Mouse (Mus musculus): ENCODE data around the gene D17H6S53E.

Gene D17H6S53E

DNA sequence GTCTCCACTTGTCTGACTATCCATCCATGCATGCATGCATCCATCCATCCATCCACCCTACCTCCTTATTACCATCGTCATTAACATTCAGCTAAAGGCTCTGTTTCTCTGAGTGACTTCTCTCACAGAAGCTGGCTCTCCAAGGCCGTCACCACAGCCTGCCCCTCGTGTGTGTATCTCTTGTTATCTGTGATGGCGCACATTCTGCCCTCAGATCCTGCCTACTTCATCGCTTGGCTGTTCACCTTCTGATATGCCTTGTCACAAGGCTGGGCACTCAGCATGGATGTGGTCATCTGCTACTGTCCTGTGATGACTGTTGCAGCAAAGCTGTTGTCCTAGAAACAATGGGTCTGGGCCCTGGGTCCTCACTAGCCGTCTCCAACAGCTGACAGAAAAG lies 21.4 kb upstream of the D17H6S53E start:
- TF ChIP-seq POU5F1 (IDR thresholded peaks at IDR 0.05; ENCODE audit: borderline replicate concordance, low read length) (no peak), NANOG (IDR thresholded peaks at IDR 0.05; ENCODE audit: borderline replicate concordance, low read length) (no peak), CTCF (conservative IDR thresholded peaks at IDR 0.05; ENCODE audit: low read length) (no peak)
- H3K4me3 ChIP-seq (replicated peaks; ENCODE audit: low read length), result no peak overlapping the region
- no peaks in the 10 kb centered on the region for H3K9me3 ChIP-seq (ENCODE audit: low read length)
- peaks cover 40% of the 10 kb centered on the region for H3K36me3 ChIP-seq (ENCODE audit: insufficient read depth, low read length)
- peaks cover 50% of the 10 kb centered on the region for H3K4me1 ChIP-seq (replicated peaks; ENCODE audit: low read depth, low read length)
- no peaks in the 10 kb centered on the region for H3K27me3 ChIP-seq (ENCODE audit: insufficient read depth, low read length)

DNA sequence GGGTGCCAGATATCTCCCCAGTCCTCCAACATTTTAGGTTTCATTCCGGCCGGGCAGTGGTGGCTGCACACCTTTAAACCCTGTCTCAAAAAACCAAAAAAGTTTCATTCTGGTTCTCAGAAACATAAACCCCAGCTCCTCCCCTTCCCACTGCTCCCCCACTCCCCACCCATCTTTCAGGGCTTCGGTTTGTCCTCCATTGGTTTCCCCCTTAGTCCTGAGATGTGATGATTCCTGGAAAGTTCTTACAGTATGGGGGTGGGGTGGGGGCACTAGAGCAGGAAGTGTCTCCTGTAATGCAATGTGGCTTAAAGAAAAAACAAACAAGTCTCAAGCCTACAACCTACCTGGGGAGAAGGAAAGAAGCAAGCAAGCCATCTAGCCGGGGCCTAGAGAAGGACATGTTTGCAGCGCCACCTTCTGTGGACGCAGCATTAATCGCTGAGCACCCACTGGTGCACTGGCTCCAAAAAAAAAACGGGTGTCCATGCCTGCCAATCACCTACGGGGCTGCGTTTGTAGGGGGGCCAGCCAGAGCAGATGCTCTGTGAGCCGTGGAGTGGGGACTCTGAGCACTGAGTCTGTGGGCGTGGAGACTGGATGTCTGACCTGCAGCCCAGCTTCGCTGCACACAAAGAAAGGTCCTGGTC lies 20.3 kb upstream of the D17H6S53E start:
- no peak; the same call in 1 of the 2 replicates for TF ChIP-seq CTCF (conservative IDR thresholded peaks at IDR 0.05; ENCODE audit: low read length)
- no peak for TF ChIP-seq NANOG (IDR thresholded peaks at IDR 0.05; ENCODE audit: borderline replicate concordance, low read length)
- no peak for TF ChIP-seq POU5F1 (IDR thresholded peaks at IDR 0.05; ENCODE audit: borderline replicate concordance, low read length)
- H3K4me3 ChIP-seq (replicated peaks; ENCODE audit: low read length), result no peak overlapping the region
- H3K9me3 ChIP-seq (ENCODE audit: low read length), result no peaks in the 10 kb centered on the region
- peaks cover 31% of the 10 kb centered on the region for H3K36me3 ChIP-seq (ENCODE audit: insufficient read depth, low read length)
- H3K4me1 ChIP-seq (replicated peaks; ENCODE audit: low read depth, low read length), result peaks cover 44% of the 10 kb centered on the region
- H3K27me3 ChIP-seq (ENCODE audit: insufficient read depth, low read length), result no peaks in the 10 kb centered on the region

DNA sequence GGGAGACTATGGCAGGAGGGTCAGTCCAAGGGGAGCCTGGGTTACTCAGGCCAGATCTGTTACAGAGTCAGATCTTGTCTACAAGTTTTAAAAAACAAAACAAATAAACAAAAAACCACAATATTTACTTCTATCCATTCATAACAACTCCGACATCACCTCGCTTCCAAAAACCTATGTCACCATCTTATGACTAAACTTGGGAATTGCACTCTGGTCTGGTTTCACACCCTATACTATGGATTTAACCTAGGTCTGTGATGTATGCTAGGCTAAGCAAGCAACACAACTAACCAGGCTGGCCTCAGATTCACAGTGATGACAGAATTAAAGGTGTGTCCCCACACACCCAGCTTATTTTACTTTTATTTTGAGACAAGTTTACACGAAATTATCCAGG lies 19.7 kb upstream of the D17H6S53E start:
- TF ChIP-seq POU5F1 (IDR thresholded peaks at IDR 0.05; ENCODE audit: borderline replicate concordance, low read length) (no peak), CTCF (conservative IDR thresholded peaks at IDR 0.05; ENCODE audit: low read length) (no peak), NANOG (IDR thresholded peaks at IDR 0.05; ENCODE audit: borderline replicate concordance, low read length) (no peak)
- H3K9me3 ChIP-seq (ENCODE audit: low read length), result no peaks in the 10 kb centered on the region
- peaks cover 24% of the 10 kb centered on the region for H3K36me3 ChIP-seq (ENCODE audit: insufficient read depth, low read length)
- H3K4me3 ChIP-seq (replicated peaks; ENCODE audit: low read length), result no peak overlapping the region
- peaks cover 44% of the 10 kb centered on the region for H3K4me1 ChIP-seq (replicated peaks; ENCODE audit: low read depth, low read length)
- no peaks in the 10 kb centered on the region for H3K27me3 ChIP-seq (ENCODE audit: insufficient read depth, low read length)

GRCm38 (mm10) chr17:35108097-35108496 lies 18.1 kb upstream of the D17H6S53E start, which contains the start of gene Ly6g5c:
Gene Ly6g5c (plus strand): TSS chr17:35108279.
- Histone ChIP-seq H3K4me1 (replicated peaks; ENCODE audit: low read depth, low read length) (peaks cover 46% of the 10 kb centered on the region), H3K9me3 (ENCODE audit: low read length) (no peaks in the 10 kb centered on the region)

DNA sequence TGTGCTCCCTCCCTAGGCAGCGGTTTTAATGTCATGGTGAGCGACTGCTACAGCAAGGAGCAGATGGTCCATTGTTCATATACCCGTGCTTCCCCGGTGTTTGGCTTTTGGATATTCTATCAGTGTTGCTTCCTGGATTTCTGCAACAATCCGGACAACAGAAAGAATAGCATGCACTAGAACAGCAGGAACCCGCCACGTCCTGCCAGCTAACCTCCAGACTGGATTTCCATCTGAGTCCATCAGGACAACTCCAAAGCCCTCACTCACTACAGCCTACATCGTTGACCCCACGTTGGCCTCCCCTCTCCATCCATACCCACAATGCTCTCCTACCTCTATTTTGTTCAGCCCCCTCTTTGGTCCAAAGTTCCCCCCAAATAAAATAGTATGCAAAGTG lies 14.4 kb upstream of the D17H6S53E start:
- Histone ChIP-seq H3K36me3 (ENCODE audit: insufficient read depth, low read length) (peaks cover 29% of the 10 kb centered on the region), H3K27me3 (ENCODE audit: insufficient read depth, low read length) (no peaks in the 10 kb centered on the region), H3K9me3 (ENCODE audit: low read length) (no peaks in the 10 kb centered on the region), H3K4me3 (replicated peaks; ENCODE audit: low read length) (no peak overlapping the region), H3K4me1 (replicated peaks; ENCODE audit: low read depth, low read length) (peaks cover 47% of the 10 kb centered on the region)
- TF ChIP-seq POU5F1 (IDR thresholded peaks at IDR 0.05; ENCODE audit: borderline replicate concordance, low read length), result no peak
- TF ChIP-seq CTCF (conservative IDR thresholded peaks at IDR 0.05; ENCODE audit: low read length), result no peak
- TF ChIP-seq NANOG (IDR thresholded peaks at IDR 0.05; ENCODE audit: borderline replicate concordance, low read length), result no peak

More at GRCm38 (mm10) chr17:35108097-35108496, 18.1 kb upstream of the D17H6S53E start, which contains the start of gene Ly6g5c:
- H3K4me3 ChIP-seq (replicated peaks; ENCODE audit: low read length), result no peak within 1 kb of the TSS
- TF ChIP-seq CTCF (conservative IDR thresholded peaks at IDR 0.05; ENCODE audit: low read length), result no peak
- TF ChIP-seq POU5F1 (IDR thresholded peaks at IDR 0.05; ENCODE audit: borderline replicate concordance, low read length), result no peak
- no peak for TF ChIP-seq NANOG (IDR thresholded peaks at IDR 0.05; ENCODE audit: borderline replicate concordance, low read length)
- peaks cover 9% of the 10 kb centered on the region for H3K36me3 ChIP-seq (ENCODE audit: insufficient read depth, low read length)
- H3K27me3 ChIP-seq (ENCODE audit: insufficient read depth, low read length), result no peaks in the 10 kb centered on the region

DNA sequence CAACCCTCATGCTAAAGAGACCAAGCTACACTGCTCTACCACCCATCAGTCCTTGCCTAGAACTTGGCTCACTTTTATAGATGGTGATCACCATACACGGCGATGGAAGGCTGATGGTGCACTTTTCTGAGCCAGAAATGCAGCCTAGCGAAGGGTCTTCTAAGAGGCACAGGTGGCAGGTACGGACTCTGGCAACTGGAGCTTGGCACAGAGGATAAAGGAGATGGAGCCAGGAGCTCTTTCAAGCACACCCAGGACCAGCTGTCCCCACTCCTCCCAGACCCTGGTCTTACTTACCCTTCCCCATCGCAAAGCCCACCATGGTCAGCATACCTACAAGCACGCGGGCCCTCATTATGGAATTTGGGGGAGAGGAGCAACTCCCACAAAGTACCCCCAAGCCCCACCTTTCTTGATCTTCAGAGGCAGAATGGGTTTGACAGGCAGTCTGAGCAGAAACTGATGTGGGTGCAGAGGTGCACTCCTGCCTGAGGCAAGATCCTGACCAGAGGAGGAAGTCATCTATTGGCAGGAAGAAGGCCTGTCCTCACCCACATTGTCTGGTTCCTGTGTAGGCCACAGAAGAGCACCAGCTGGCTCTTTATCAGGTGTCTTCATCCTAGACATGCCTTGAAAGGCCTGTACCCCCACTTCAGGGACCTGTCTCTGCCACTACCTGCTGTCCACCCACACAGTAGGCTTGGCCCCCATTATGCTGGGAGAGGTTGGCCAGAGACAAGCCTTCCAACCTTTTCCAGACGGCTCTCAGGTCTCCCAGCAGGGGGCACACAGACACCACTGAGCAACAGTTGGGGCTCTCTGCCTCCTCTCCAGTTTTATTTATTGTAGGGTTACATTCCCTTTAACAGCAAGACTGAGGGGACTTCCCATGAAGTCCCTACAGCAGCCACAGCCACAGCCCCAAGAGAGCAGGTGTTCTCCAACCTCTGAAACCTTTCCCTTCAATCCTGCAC lies 10.8 kb upstream of the D17H6S53E start, which contains the start of gene Ly6g5b:
TSS of gene Ly6g5b (minus strand) at position 383 of the 974 bp plus-strand sequence.
- Histone ChIP-seq H3K36me3 (ENCODE audit: insufficient read depth, low read length) (peaks cover 62% of the 10 kb centered on the region), H3K4me3 (replicated peaks; ENCODE audit: low read length) (no peak within 1 kb of the TSS), H3K27me3 (ENCODE audit: insufficient read depth, low read length) (no peaks in the 10 kb centered on the region), H3K9me3 (ENCODE audit: low read length) (no peaks in the 10 kb centered on the region), H3K4me1 (replicated peaks; ENCODE audit: low read depth, low read length) (peaks cover 61% of the 10 kb centered on the region)
- TF ChIP-seq NANOG (IDR thresholded peaks at IDR 0.05; ENCODE audit: borderline replicate concordance, low read length) (no peak), CTCF (conservative IDR thresholded peaks at IDR 0.05; ENCODE audit: low read length) (no peak), POU5F1 (IDR thresholded peaks at IDR 0.05; ENCODE audit: borderline replicate concordance, low read length) (no peak)

- Histone ChIP-seq H3K4me3 (replicated peaks; ENCODE audit: low read length) (peak overlapping the region; percentile 98), H3K27me3 (ENCODE audit: insufficient read depth, low read length) (no peaks in the 10 kb centered on the region), H3K36me3 (ENCODE audit: insufficient read depth, low read length) (peaks cover 68% of the 10 kb centered on the region), H3K4me1 (replicated peaks; ENCODE audit: low read depth, low read length) (peaks cover 60% of the 10 kb centered on the region), H3K9me3 (ENCODE audit: low read length) (no peaks in the 10 kb centered on the region)
- TF ChIP-seq CTCF (conservative IDR thresholded peaks at IDR 0.05; ENCODE audit: low read length) (no peak), NANOG (IDR thresholded peaks at IDR 0.05; ENCODE audit: borderline replicate concordance, low read length) (no peak), POU5F1 (IDR thresholded peaks at IDR 0.05; ENCODE audit: borderline replicate concordance, low read length) (no peak)
Measured at GRCm38 (mm10) chr17:35120745-35121142, 5.4 kb upstream of the D17H6S53E start.

DNA sequence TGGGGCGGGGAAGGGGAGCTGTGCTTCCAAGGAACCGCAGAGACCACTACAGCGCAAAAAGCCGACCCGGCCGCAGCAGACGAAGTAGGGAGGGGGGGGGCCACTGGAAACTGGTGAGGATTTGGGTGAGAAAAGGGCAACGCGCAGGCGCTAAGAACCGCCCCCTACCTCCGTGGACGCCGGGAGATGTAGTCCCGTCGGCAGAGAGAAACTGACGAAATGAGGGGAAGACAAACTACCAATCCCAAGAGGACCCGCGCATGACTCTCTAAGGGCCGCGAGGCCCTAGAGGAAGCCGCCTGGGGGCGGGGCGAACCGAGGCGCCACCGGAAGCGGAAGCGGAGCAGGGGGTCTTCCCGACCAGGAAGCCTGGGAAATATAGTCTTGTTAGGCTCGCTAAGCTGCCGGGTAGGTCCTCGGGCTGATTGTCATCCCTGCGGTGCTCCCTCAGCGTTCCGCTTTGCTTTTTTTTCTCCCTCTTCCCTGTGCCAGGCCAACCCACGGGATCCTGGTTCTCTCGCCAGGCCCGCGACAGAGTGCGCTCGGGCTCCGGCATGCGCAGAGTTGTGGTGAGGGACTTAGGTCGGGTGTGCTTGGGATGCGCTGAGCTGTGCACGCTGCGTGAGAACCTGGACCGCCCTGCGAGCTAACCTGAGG lies 4.9 kb upstream of the D17H6S53E start, which contains the start of gene Gpank1:
TSS of gene Gpank1 (plus strand) at position 313 of the 657 bp plus-strand sequence.
- H3K4me1 ChIP-seq (replicated peaks; ENCODE audit: low read depth, low read length), result peaks cover 55% of the 10 kb centered on the region
- H3K9me3 ChIP-seq (ENCODE audit: low read length), result no peaks in the 10 kb centered on the region
- TF ChIP-seq CTCF (conservative IDR thresholded peaks at IDR 0.05; ENCODE audit: low read length), result no peak
- TF ChIP-seq POU5F1 (IDR thresholded peaks at IDR 0.05; ENCODE audit: borderline replicate concordance, low read length), result no peak
- TF ChIP-seq NANOG (IDR thresholded peaks at IDR 0.05; ENCODE audit: borderline replicate concordance, low read length), result no peak
- peak within 1 kb of the TSS; percentile 98 for H3K4me3 ChIP-seq (replicated peaks; ENCODE audit: low read length)
- peaks cover 63% of the 10 kb centered on the region for H3K36me3 ChIP-seq (ENCODE audit: insufficient read depth, low read length)
- H3K27me3 ChIP-seq (ENCODE audit: insufficient read depth, low read length), result no peaks in the 10 kb centered on the region
